Mouse (Mus musculus) kidney, adult 2 months (tissue): ENCODE data around the gene Macrod2.

Experiments used
- CTCF ChIP-seq: fragments of 200-500 bp; conservative IDR thresholded peaks from 2 replicates; pipeline ENCODE4 v1.5.1; 2011; ENCODE audit warnings: low read depth, mild to moderate bottlenecking, control low read depth, low read length, moderate library complexity, mixed read lengths; ENCODE audit not compliant: insufficient read depth, insufficient read length
- POLR2A ChIP-seq: fragments of 200-500 bp; IDR thresholded peaks from one replicate; pipeline ENCODE4 v1.6.1; 2011; ENCODE audit warnings: low read depth, low read length, control low read depth

DNA sequence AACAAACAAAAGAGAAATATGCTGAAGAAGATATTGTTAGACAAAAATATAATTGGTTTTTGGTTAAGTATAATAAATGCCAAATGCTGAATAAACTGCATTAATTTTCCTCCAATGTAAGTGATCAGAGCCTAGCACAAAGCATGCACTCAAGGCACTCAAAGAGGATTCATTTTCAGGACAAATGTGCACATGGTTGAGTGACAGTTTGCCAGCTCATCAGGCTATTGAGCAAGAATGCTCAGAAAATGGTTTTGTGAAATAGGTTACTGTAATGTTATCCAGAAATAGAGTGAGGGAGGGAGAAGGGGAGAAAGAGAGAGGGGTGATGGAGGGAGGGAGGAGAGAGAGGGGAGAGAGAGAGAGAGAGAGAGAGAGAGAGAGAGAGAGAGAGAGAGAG, 1268.9 kb downstream of the Macrod2 start:
- TF ChIP-seq CTCF, result no peak
- no peak for TF ChIP-seq POLR2A
